Mouse (Mus musculus): Measurements from ENCODE around the gene Olfr127. TPM values are rescaled to one million over a fixed set of nuclear protein-coding genes. Genes with fewer than 3 reads are reported as not detected.

Olfr127 gene
- polyA plus RNA-seq (2021; fragmentation: Nextera tagmentation): not detected in 2 replicates
- long read RNA-seq, experiment 1: 0 reads
- long read RNA-seq, experiment 2: 0 reads

DNA sequence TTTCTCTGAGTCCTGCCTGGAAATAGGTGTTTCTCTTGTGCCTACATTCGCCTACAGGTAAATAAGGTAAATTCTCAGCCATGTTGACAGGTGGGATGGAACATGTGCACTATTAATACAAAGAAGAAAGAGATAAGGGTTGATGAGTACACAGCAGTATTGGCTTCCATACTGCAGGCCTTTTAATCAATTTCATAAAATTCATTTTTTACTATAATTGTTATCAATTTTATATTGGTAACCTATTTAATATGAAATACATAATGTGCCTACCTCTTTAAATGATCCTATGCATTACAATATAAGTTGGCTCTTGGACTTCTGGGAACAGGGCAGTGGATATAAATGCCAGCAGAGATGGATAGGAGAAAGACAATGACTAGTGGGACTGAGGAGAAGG is at the start of gene Olfr127:
Gene Olfr127, plus strand, starts transcription at position 301 of the 400 bp plus-strand sequence.

DNA sequence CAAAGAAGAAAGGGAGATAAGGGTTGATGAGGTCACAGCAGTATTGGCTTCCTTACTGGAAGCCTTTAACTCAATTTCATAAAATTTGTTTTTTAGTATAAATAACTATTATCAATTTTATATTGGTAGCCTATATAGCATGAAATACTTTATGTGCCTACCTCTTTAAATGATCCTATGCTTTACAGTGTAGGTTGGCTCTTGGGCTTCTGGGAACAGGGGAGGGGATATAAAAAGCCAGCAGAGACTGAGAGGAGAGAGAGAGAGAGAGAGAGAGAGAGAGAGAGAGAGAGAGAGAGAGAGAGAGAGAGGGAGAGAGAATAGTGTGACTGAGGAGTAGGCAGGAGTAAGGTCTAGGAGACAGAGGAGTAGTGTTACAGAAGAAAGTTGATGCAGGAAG is 20.0 kb downstream of the Olfr127 start, which contains the start of gene Olfr128:
Gene Olfr128, plus strand, starts transcription at position 301 of the 400 bp plus-strand sequence.

DNA sequence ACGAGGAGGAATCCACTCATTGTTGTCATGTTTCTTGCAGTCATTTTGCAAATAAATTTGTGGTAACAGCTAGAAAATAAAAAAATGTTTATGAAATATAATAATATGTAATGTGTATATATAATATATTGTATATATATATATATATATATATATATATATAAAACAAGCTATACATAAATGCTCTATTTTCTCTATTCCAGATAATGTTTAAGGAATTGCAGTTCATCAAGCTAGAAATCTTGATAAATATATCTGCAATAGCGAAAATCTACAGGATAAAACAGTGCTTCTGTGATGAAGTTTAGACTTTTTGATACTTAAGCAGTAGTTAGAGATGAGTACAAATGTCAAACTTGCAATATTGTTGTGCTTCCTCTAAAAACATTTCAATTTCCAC is 52.7 kb downstream of the Olfr127 start, which contains the start of gene Olfr761:
Gene Olfr761, minus strand, starts transcription at position 101 of the 400 bp plus-strand sequence.

Other genes starting within 250 kb of the Olfr127 start
- gene Olfr117, start 236.7 kb upstream of the Olfr127 start, polyA plus RNA-seq (2021; fragmentation: Nextera tagmentation): not detected in 2 replicates
- not detected in 2 replicates for gene Olfr118, start 233.4 kb upstream of the Olfr127 start, polyA plus RNA-seq (2021; fragmentation: Nextera tagmentation)
- not detected in 2 replicates for gene Olfr119, start 203.9 kb upstream of the Olfr127 start, polyA plus RNA-seq (2021; fragmentation: Nextera tagmentation)
- not detected in 2 replicates for gene Olfr120, start 178.6 kb upstream of the Olfr127 start, polyA plus RNA-seq (2021; fragmentation: Nextera tagmentation)
- gene Olfr121, start 151.6 kb upstream of the Olfr127 start, polyA plus RNA-seq (2021; fragmentation: Nextera tagmentation): not detected in 2 replicates
- gene Olfr122, start 131.8 kb upstream of the Olfr127 start, polyA plus RNA-seq (2021; fragmentation: Nextera tagmentation): not detected in 2 replicates
- gene Olfr123, start 106.9 kb upstream of the Olfr127 start, polyA plus RNA-seq (2021; fragmentation: Nextera tagmentation): not detected in 2 replicates
- not detected in 2 replicates for gene Olfr124, start 100.5 kb upstream of the Olfr127 start, polyA plus RNA-seq (2021; fragmentation: Nextera tagmentation)
- not detected in 2 replicates for gene Olfr125, start 67.5 kb upstream of the Olfr127 start, polyA plus RNA-seq (2021; fragmentation: Nextera tagmentation)
- gene Olfr126, start 53.0 kb upstream of the Olfr127 start, polyA plus RNA-seq (2021; fragmentation: Nextera tagmentation): not detected in 2 replicates
- not detected in 2 replicates for gene Olfr128, start 20.1 kb downstream of the Olfr127 start, polyA plus RNA-seq (2021; fragmentation: Nextera tagmentation)
- gene Olfr761, start 52.6 kb downstream of the Olfr127 start, polyA plus RNA-seq (2021; fragmentation: Nextera tagmentation): not detected in 2 replicates
- gene Olfr129, start 159.6 kb downstream of the Olfr127 start, polyA plus RNA-seq (2021; fragmentation: Nextera tagmentation): not detected in 2 replicates
- not detected in 2 replicates for gene Olfr130, start 163.5 kb downstream of the Olfr127 start, polyA plus RNA-seq (2021; fragmentation: Nextera tagmentation)
- gene Olfr131, start 188.3 kb downstream of the Olfr127 start, polyA plus RNA-seq (2021; fragmentation: Nextera tagmentation): not detected in 2 replicates
- gene Olfr132, start 234.1 kb downstream of the Olfr127 start, polyA plus RNA-seq (2021; fragmentation: Nextera tagmentation): not detected in 2 replicates
- gene Olfr133, start 244.8 kb downstream of the Olfr127 start, polyA plus RNA-seq (2021; fragmentation: Nextera tagmentation): not detected in 2 replicates